Mouse (Mus musculus) cerebellum, adult 2 months (tissue): ENCODE data around the gene Cacna2d2.

Experiments used
- CTCF ChIP-seq: fragments of 200-500 bp; IDR thresholded peaks from 2 replicates; pipeline ENCODE4 v1.5.1; 2011; ENCODE audit warnings: low read depth, mild to moderate bottlenecking, control low read depth, low read length, moderate library complexity, borderline replicate concordance; ENCODE audit not compliant: insufficient read depth
- POLR2A ChIP-seq: fragments of 200-500 bp; IDR thresholded peaks from 2 replicates; pipeline ENCODE4 v1.6.1; 2011; ENCODE audit warnings: low read length, control low read depth, borderline replicate concordance; ENCODE audit not compliant: insufficient read depth

DNA sequence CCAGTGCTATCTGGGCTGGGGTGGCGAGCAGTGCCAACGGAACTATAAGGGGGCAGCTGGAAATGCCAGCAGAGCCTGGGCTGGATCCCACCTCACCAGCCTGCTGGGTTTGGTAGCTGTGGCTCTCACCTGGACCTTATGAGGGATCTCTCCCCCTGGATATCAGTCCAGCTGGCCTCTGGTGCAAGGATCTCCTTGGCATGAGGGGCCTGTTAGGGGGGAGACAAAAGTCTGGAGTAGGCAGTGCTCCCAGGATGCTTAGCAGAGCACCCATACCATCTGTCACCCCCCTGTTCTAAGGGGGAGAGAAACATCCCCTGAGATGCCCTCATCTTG lies 172.9 kb downstream of the Cacna2d2 start:
- TF ChIP-seq CTCF (no peak), POLR2A (no peak)
